Mouse (Mus musculus) left cerebral cortex, adult 8-10 months (tissue): ENCODE measurements around the gene Wdr18. TPM values are rescaled to one million over a fixed set of nuclear protein-coding genes. Genes with fewer than 3 reads are reported as not detected.
"Not testable (repeated sequence)": the region's sequence is repeated elsewhere in the genome, so short reads cannot be mapped to it uniquely, and the experiment has no call there.

Experiments used
- DNase-seq, 2 experiments: peaks; one replicate each; pipeline ENCODE4 v3.0.0; 2022; ENCODE audit warnings: low spot score in 2 of 2
- total RNA-seq, 4 experiments: library from RNA; stranded (reverse); gene quantifications; 2 replicates each; pipeline ENCODE4 v1.2.4; 2022

Gene Wdr18
- total RNA-seq, 4 experiments from 2014 or later: 38.5 to 48.2 (median 44.6) TPM

- no peak for DNase-seq
Measured at GRCm38 (mm10) chr10:79946752-79947322, 13.1 kb upstream of the Wdr18 start.

GRCm38 (mm10) chr10:79947502-79947901, 12.4 kb upstream of the Wdr18 start:
- DNase-seq: no peak

GRCm38 (mm10) chr10:79949873-79950272, 10.1 kb upstream of the Wdr18 start:
- no peak for DNase-seq

- no peak for DNase-seq
Measured at GRCm38 (mm10) chr10:79950661-79951060, 9.3 kb upstream of the Wdr18 start.

- DNase-seq: no peak
Measured at GRCm38 (mm10) chr10:79953946-79954345, 6.0 kb upstream of the Wdr18 start.

- no peak for DNase-seq
Measured at GRCm38 (mm10) chr10:79955691-79956090, 4.3 kb upstream of the Wdr18 start.

- DNase-seq: no peak
Measured at GRCm38 (mm10) chr10:79956643-79957154, 3.3 kb upstream of the Wdr18 start.

GRCm38 (mm10) chr10:79958140-79958816, 1.7 kb upstream of the Wdr18 start:
- peak in 1 of 2 experiments; percentile 70 for DNase-seq

- not testable (repeated sequence) for DNase-seq
Measured at GRCm38 (mm10) chr10:79959412-79959811, 540 bp upstream of the Wdr18 start.

GRCm38 (mm10) chr10:79960671-79961294, 831 bp downstream of the Wdr18 start:
- no peak for DNase-seq

GRCm38 (mm10) chr10:79964727-79965126, 4.8 kb downstream of the Wdr18 start:
- DNase-seq: no peak

GRCm38 (mm10) chr10:79965325-79965724, 5.4 kb downstream of the Wdr18 start:
- DNase-seq: no peak

GRCm38 (mm10) chr10:79966886-79967400, 7.0 kb downstream of the Wdr18 start:
- no peak for DNase-seq

- no peak for DNase-seq
Measured at GRCm38 (mm10) chr10:79968181-79968580, 8.2 kb downstream of the Wdr18 start.

- no peak for DNase-seq
Measured at GRCm38 (mm10) chr10:79969124-79969568, 9.2 kb downstream of the Wdr18 start.

GRCm38 (mm10) chr10:79970415-79971182, 10.6 kb downstream of the Wdr18 start, which contains the start of gene Grin3b:
Grin3b (plus strand) TSS chr10:79970715.
- DNase-seq: no peak

GRCm38 (mm10) chr10:79971183-79971497, 11.2 kb downstream of the Wdr18 start:
- DNase-seq: no peak

- DNase-seq: no peak
Measured at GRCm38 (mm10) chr10:79972831-79973230, 12.9 kb downstream of the Wdr18 start.

- no peak for DNase-seq
Measured at GRCm38 (mm10) chr10:79974087-79974486, 14.1 kb downstream of the Wdr18 start.

- DNase-seq: no peak
Measured at GRCm38 (mm10) chr10:79974668-79975067, 14.7 kb downstream of the Wdr18 start.

- DNase-seq: no peak
Measured at GRCm38 (mm10) chr10:79976071-79976721, 16.2 kb downstream of the Wdr18 start.
